Mouse (Mus musculus) lung, adult 18-20 months (tissue): ENCODE results near the gene Gm3591.
"Not testable (repeated sequence)": the region's sequence is repeated elsewhere in the genome, so short reads cannot be mapped to it uniquely, and the experiment has no call there.

ENCODE experiments used
- DNase-seq, 2 experiments: peaks; one replicate each; pipeline ENCODE4 v3.0.0; 2022; ENCODE audit warnings: mixed read lengths in 2 of 2

The Gm3591 gene

GRCm38 (mm10) chr14:6412382-6412781, at the start of gene Gm3591:
TSS of gene Gm3591 (minus strand) at chr14:6412482.
- not testable (repeated sequence) for DNase-seq

- DNase-seq, result not testable (repeated sequence)
Measured at GRCm38 (mm10) chr14:6444511-6444910, 32.2 kb upstream of the Gm3591 start, which contains the start of gene Gm3594. TSS of gene Gm3594 (minus strand) at chr14:6444611.

DNA sequence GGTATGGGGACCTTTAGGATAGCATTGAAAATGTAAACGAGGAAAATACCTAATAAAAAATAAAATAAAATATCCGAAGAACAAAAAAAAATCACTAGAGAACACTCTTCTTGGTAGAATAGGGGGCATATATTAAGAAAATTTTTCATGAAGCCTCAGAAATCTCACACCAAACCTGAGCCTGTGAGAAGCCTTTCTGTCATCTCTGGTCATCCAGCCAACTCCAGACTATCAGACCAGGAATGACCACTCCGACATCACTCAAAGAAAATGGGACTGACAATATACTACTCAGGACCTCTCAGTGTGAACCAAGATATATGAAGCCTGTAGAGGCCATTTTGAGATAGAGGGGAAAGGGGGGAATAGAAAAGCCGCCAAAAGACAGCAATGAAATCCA, 28.5 kb upstream of the Gm3591 start:
- not testable (repeated sequence) for DNase-seq

DNA sequence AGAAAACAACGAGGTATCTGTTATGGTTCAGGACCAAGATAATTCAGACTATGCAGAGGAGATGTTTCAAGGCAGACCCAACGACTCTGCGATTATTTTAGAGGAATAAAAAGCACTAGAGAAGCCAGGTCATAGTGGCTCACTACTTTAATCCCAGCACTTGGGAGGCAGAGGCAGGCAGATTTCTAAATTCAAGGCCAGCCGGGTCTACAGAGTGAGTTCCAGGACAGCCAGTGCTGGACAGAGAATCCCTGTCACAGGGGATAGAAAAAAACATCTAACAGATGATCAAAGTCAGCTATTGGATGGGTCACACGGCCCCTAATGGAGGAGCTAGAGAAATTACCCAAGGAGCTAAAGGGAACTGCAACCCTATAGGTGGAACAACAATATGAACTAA, 27.9 kb upstream of the Gm3591 start:
- DNase-seq, result not testable (repeated sequence)

GRCm38 (mm10) chr14:6426766-6427165, 14.5 kb upstream of the Gm3591 start:
- DNase-seq, result peak in 1 of 2 experiments; percentile 30

DNA sequence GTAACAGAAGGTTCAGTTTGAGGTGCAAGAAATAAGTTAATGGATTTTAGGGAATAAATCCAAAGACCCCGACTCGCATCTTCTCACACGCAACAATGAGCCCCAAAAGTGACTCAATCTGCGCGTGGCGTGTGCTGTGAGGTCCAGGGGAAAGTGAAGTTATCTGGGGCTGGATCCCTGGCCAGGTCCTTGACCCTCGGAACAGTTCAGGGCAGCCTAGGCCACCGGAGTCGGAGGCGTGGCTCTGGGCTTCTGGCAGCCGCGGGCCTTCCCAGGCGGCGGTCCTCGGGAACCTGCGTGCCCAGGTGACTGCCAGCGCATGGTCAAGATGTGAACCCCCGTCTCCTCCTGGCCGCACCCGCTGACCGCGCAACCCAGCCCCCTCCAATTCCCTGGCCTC, 14.1 kb upstream of the Gm3591 start:
- DNase-seq, result not testable (repeated sequence)

GRCm38 (mm10) chr14:6390219-6390618, 22.1 kb downstream of the Gm3591 start, which contains the start of gene Gm16440:
TSS of gene Gm16440 (minus strand) at chr14:6390319.
- not testable (repeated sequence) for DNase-seq
